ENCODE assay signal across 26 mouse cellular contexts in genomic region chr8:26943621-26944020, GRCm38 (mm10).
"Had no signal": no experiment of that assay in that cellular context is flagged by ENCODE, and none has a peak within 500 bp of the region (broad histone marks: within the 10 kb centered on the region; RNA-seq: fewer than 3 reads in every experiment).

No protein-coding gene starts in this region.

- H3K27ac ChIP-seq: heart, embryonic 10.5 days; heart, embryonic 13.5 days; heart, embryonic 15.5 days; hindbrain, embryonic 13.5 days; intestine, embryonic 15.5 days; layer of hippocampus, adult 2 months; left cerebral cortex, adult 2 months; limb, embryonic 10.5 days; limb, embryonic 12.5 days; liver, embryonic 13.5 days; liver, embryonic 15.5 days had no signal

- H3K27me3 ChIP-seq: heart, embryonic 13.5 days; heart, embryonic 15.5 days; intestine, embryonic 15.5 days; limb, embryonic 12.5 days; liver, embryonic 13.5 days; liver, embryonic 15.5 days had no signal

- H3K4me2 ChIP-seq: heart, embryonic 13.5 days; heart, embryonic 15.5 days; hindbrain, embryonic 13.5 days; intestine, embryonic 15.5 days; limb, embryonic 12.5 days; liver, embryonic 11.5 days; liver, embryonic 13.5 days; liver, embryonic 15.5 days had no signal

- DNase-seq: gastrocnemius, postnatal 14 days; gastrocnemius, postnatal 36 days; heart, adult 18-20 months; heart, postnatal 14 days; heart, postnatal 36 days; kidney, adult 18-20 months; kidney, adult 8-10 months; kidney, postnatal 10 days; kidney, postnatal 25 days; kidney, postnatal 4 days; liver; liver, embryonic 13.5 days had no signal

- H3K4me1 ChIP-seq: heart, embryonic 13.5 days; heart, embryonic 15.5 days; hindbrain, embryonic 13.5 days; limb, embryonic 10.5 days; limb, embryonic 12.5 days; liver, embryonic 13.5 days; liver, embryonic 15.5 days had no signal

- ATAC-seq: hindbrain, embryonic 16.5 days; inflammation-experienced regulatory T-cells, adult 6 months; intestine, embryonic 15.5 days; intestine, postnatal 0 days had no signal

- H3K36me3 ChIP-seq: heart, embryonic 10.5 days; heart, embryonic 13.5 days; heart, embryonic 15.5 days; hindbrain, embryonic 13.5 days; intestine, embryonic 15.5 days; limb, embryonic 10.5 days; limb, embryonic 12.5 days; liver, embryonic 13.5 days; liver, embryonic 15.5 days had no signal

- H3K9me3 ChIP-seq: heart, embryonic 10.5 days; heart, embryonic 13.5 days; heart, embryonic 15.5 days; hindbrain, embryonic 13.5 days; intestine, embryonic 15.5 days; limb, embryonic 10.5 days; liver, embryonic 13.5 days; liver, embryonic 15.5 days had no signal

- H3K9ac ChIP-seq: heart, embryonic 13.5 days; heart, embryonic 15.5 days; hindbrain, embryonic 13.5 days; intestine, embryonic 15.5 days; limb, embryonic 12.5 days; liver, embryonic 13.5 days; liver, embryonic 15.5 days had no signal

- H3K4me3 ChIP-seq: heart, embryonic 10.5 days; heart, embryonic 13.5 days; heart, embryonic 15.5 days; hindbrain, embryonic 13.5 days; intestine, embryonic 15.5 days; layer of hippocampus, adult 2 months; left cerebral cortex, adult 2 months; limb, embryonic 10.5 days; limb, embryonic 12.5 days; liver, embryonic 13.5 days; liver, embryonic 15.5 days had no signal
